Mouse (Mus musculus) hindbrain, embryonic 14.5 days (tissue): ENCODE data around the gene Cys1. TPM values are rescaled to one million over a fixed set of nuclear protein-coding genes. Genes with fewer than 3 reads are reported as not detected.

Experiments
- ATAC-seq: fragments of 200-750 bp; cut with Nextera tagmentation; 2 replicates; pipeline ENCODE4 v1.8.0; 2017; ENCODE audit warnings: moderate number of reproducible peaks, mild to moderate bottlenecking, moderate TSS enrichment, moderate library complexity; ENCODE audit not compliant: low FRiP score
- DNase-seq: peaks from one replicate; pipeline ENCODE4 v3.0.0-alpha.2; 2015; ENCODE audit warnings: low spot score
- H3K27ac ChIP-seq: fragments of 300-500 bp; sonication (generic); 2 replicates; pipeline ENCODE4 v1.5.1; 2014; ENCODE audit warnings: mild to moderate bottlenecking, moderate library complexity
- H3K27me3 ChIP-seq: fragments of 300-500 bp; sonication (generic); 2 replicates; pipeline ENCODE4 v1.6.1; 2014; ENCODE audit warnings: mild to moderate bottlenecking, low read length, mixed read lengths; ENCODE audit not compliant: control insufficient read depth, insufficient read depth
- H3K36me3 ChIP-seq: fragments of 300-500 bp; sonication (generic); replicated peaks from 2 replicates; pipeline ENCODE4 v1.6.1; 2014; ENCODE audit not compliant: control insufficient read depth, insufficient read depth
- H3K4me1 ChIP-seq: fragments of 300-500 bp; sonication (generic); replicated peaks from 2 replicates; pipeline ENCODE4 v1.6.1; 2014; ENCODE audit warnings: antibody characterized with exemption, low read length, mixed read lengths; ENCODE audit not compliant: control insufficient read depth, insufficient read depth
- H3K4me2 ChIP-seq: fragments of 300-500 bp; sonication (generic); replicated peaks from 2 replicates; pipeline ENCODE4 v1.6.1; 2014; ENCODE audit warnings: mild to moderate bottlenecking, moderate library complexity
- H3K4me3 ChIP-seq: fragments of 300-500 bp; sonication (generic); replicated peaks from 2 replicates; pipeline ENCODE4 v1.5.1; 2014; ENCODE audit warnings: mild to moderate bottlenecking, low read length
- H3K9ac ChIP-seq: fragments of 300-500 bp; sonication (generic); 2 replicates; pipeline ENCODE4 v1.6.1; 2014
- H3K9me3 ChIP-seq: fragments of 300-500 bp; sonication (generic); 2 replicates; pipeline ENCODE4 v1.6.1; 2016; ENCODE audit warnings: low read length; ENCODE audit not compliant: control insufficient read depth
- WGBS: fragments of 180-500 bp; shearing (Covaris S2); extraction: QIAGEN DNeasy Blood & Tissue Kit; methylation state at CpG from one replicate; pipeline ENCODE4 v1.1.7; 2014; 5-methylcytosine and 5-hydroxymethylcytosine counted together
- polyA plus RNA-seq: library from polyadenylated mRNA; unstranded; fragments of >200 nt; fragmentation: Nextera tagmentation; extraction: Ambion mirVana; gene quantifications from 2 replicates; pipeline ENCODE4 v1.2.1, GENCODE M21; 2014

Cys1 gene
- polyA plus RNA-seq, 1 experiment from 2014 or later, result 2.3 TPM

DNA sequence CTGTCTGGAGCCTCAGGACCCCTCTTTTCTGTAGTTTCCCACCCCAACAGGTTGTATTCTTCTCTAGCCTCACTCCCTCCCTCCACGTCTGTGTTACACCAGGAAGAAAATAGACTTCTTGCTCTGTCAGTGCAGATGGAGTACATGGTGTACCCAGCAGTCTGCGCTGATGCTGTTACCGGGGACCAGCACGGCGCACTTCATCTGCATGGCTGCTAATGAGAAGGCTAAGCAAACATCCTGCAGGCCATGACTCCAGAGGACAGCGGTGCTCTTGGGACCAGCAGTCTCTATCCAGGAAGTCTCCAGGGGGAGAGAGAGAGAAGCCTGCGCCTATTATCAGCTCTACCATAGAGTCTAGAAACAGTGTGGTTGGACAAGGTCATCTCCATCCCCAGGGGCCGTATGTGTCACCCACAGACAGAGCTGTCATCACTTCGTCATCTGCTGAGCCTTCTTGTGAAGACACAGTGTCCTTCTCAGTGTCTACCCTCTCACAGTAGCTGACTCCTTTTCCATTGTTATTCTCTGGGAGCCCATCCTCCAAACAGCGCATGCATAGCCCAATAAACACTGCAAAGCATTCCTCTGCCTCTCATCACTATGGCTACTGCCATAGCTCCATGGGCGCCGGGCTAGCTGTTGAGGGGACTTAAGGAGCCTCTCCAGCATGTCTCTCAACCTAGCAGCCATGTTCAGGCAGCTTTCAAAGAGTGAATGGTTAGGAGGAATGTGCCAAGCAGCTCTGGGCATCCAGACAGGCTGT is 57.9 kb downstream of the Cys1 start:
- no peaks in the 10 kb centered on the region for H3K27me3 ChIP-seq
- no peak overlapping the region for H3K9ac ChIP-seq
- H3K4me3 ChIP-seq, result no peak overlapping the region
- no peak overlapping the region for H3K4me2 ChIP-seq
- H3K36me3 ChIP-seq, result no peaks in the 10 kb centered on the region
- DNase-seq (peak; percentile 34), ATAC-seq (peak; percentile 67)
- 54% methylated on average over 12 of the region's 12 CpGs for WGBS
- no peak overlapping the region for H3K27ac ChIP-seq
- no peaks in the 10 kb centered on the region for H3K9me3 ChIP-seq
- H3K4me1 ChIP-seq, result peaks cover 11% of the 10 kb centered on the region

DNA sequence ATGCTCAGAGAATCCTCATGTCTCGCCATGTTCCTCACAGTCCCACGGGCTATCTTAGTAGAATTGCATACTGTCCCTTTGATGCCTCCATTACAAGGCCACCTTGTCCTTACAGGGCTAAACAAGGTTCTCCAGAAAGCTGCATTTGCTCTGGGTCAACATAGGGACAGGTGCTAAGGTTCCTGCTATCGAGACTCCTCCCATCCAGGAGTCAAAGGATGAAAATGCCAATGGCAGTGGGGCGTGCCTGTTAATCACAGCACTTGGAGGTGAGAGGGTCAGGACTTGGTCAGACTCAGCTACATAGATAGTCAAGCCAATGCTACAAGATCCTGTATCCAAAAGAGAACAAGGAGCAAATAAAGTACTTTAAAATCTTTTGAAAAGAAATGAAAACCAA is 62.2 kb downstream of the Cys1 start:
- ATAC-seq (no peak), DNase-seq (no peak)
- Histone ChIP-seq H3K4me1 (peaks cover 11% of the 10 kb centered on the region), H3K9ac (no peak overlapping the region), H3K36me3 (no peaks in the 10 kb centered on the region), H3K4me2 (no peak overlapping the region), H3K27me3 (no peaks in the 10 kb centered on the region), H3K4me3 (no peak overlapping the region), H3K27ac (no peak overlapping the region), H3K9me3 (no peaks in the 10 kb centered on the region)
- WGBS, result 92% methylated on average over 4 of the region's 4 CpGs

Other genes with a start within 250 kb of the Cys1 start
- 33.8 and 39.4 TPM in 2 replicates for gene Taf1b, start 183.5 kb downstream of the Cys1 start, polyA plus RNA-seq
- gene Grhl1, start 109.5 kb downstream of the Cys1 start, polyA plus RNA-seq, result 0.58 and 1.1 TPM in 2 replicates
- gene Klf11, start 30.5 kb downstream of the Cys1 start, polyA plus RNA-seq, result 17.2 and 17.9 TPM in 2 replicates
- 42.8 and 52.5 TPM in 2 replicates for gene Rrm2, start 26.4 kb upstream of the Cys1 start, polyA plus RNA-seq
- gene Mboat2, start 149.1 kb upstream of the Cys1 start, polyA plus RNA-seq, result 79.2 and 80.1 TPM in 2 replicates